Mouse (Mus musculus): ENCODE measurements around the gene Cx3cr1.

- TF ChIP-seq CTCF (IDR thresholded peaks at IDR 0.05; ENCODE audit: low read depth, low read length): no peak
- no peak for TF ChIP-seq EP300 (IDR thresholded peaks at IDR 0.05; ENCODE audit: insufficient read depth, low read depth, low read length)
Measured at GRCm38 (mm10) chr9:119965186-119965585, 104.5 kb downstream of the Cx3cr1 start.
